ENCODE assay signal across 8 mouse cellular contexts in genomic region chr2:127008469-127008998, GRCm38 (mm10). TPM values are rescaled to one million over a fixed set of nuclear protein-coding genes. Genes with fewer than 3 reads are reported as not detected.
DNase-seq lines count a peak whose midpoint lies in the region; ATAC-seq lines count a peak whose summit lies in the region.

Gene Ap4e1 (plus strand): TSS chr2:127008717.

- peaks cover 23% of the 10 kb centered on the region for H3K36me3 ChIP-seq in heart, embryonic 14.5 days (ENCODE audit: control insufficient read depth, insufficient read depth, low read length)
- H3K36me3 ChIP-seq in liver, embryonic 13.5 days = peaks cover 12% of the 10 kb centered on the region
- peaks cover 4% of the 10 kb centered on the region; the same call in 1 of the 2 replicates for H3K36me3 ChIP-seq in stomach, embryonic 16.5 days (ENCODE audit: control insufficient read depth, insufficient read depth, low read length)

- H3K4me2 ChIP-seq in heart, embryonic 14.5 days (ENCODE audit: low read length) = peak within 1 kb of the TSS; percentile 80
- H3K4me2 ChIP-seq in liver, embryonic 13.5 days = peak within 1 kb of the TSS; percentile 83
- H3K4me2 ChIP-seq in stomach, embryonic 16.5 days (ENCODE audit: low read depth, low read length) = peak within 1 kb of the TSS; percentile 70

- H3K27ac ChIP-seq in brown adipose tissue, adult 24 weeks (replicated peaks; ENCODE audit: low read depth, low read length) = 0 out of 2 replicates have a peak within 1 kb of the TSS, but pooled peaks have one; percentile 54
- H3K27ac ChIP-seq in heart, embryonic 14.5 days (replicated peaks in 1 of 2; ENCODE audit: control insufficient read depth in 1 of 2, insufficient read depth in 1 of 2, low read depth in 2 of 2, low read length in 2 of 2) = peak within 1 kb of the TSS; percentile 43 to 68
- peak within 1 kb of the TSS; percentile 80 for H3K27ac ChIP-seq in liver, embryonic 13.5 days
- peak within 1 kb of the TSS; percentile 73; the same call in 1 of the 2 replicates for H3K27ac ChIP-seq in stomach, embryonic 16.5 days (ENCODE audit: low read length)

- H3K9ac ChIP-seq in heart, embryonic 14.5 days (ENCODE audit: low read length) = peak within 1 kb of the TSS; percentile 92
- H3K9ac ChIP-seq in liver, embryonic 13.5 days = peak within 1 kb of the TSS; percentile 86
- H3K9ac ChIP-seq in stomach, embryonic 16.5 days (ENCODE audit: low read length) = peak within 1 kb of the TSS; percentile 83

- WGBS in heart, embryonic 14.5 days = under 1% methylated on average over 40 of the region's 40 CpGs
- under 1% methylated on average over 40 of the region's 40 CpGs for WGBS in liver, embryonic 13.5 days (ENCODE audit: insufficient replicate concordance)
- WGBS in stomach, embryonic 16.5 days = under 1% methylated on average over 40 of the region's 40 CpGs

- H3K4me1 ChIP-seq in brown adipose tissue, adult 24 weeks (ENCODE audit: control insufficient read depth, insufficient read depth, insufficient read length, low read length) = peaks cover 3% of the 10 kb centered on the region
- peaks cover 0 to 9% of the 10 kb centered on the region in 2 experiments; a peak in 1 of 4 replicates for H3K4me1 ChIP-seq in heart, embryonic 14.5 days (ENCODE audit: control insufficient read depth in 2 of 2, insufficient read depth in 2 of 2, low read length in 2 of 2)
- peaks cover 26% of the 10 kb centered on the region for H3K4me1 ChIP-seq in liver, embryonic 13.5 days (replicated peaks)
- peaks cover 13% of the 10 kb centered on the region for H3K4me1 ChIP-seq in stomach, embryonic 16.5 days (ENCODE audit: control insufficient read depth, insufficient read depth, low read length)

- peak; percentile 76 for ATAC-seq in heart, embryonic 14.5 days (ENCODE audit: insufficient number of reproducible peaks, insufficient read depth, low FRiP score, low read depth)
- ATAC-seq in liver, embryonic 13.5 days (ENCODE audit: low read depth) = peak; percentile 87
- ATAC-seq in stomach, embryonic 16.5 days (ENCODE audit: insufficient read depth, low FRiP score) = peak; percentile 90

- no peaks in the 10 kb centered on the region for H3K27me3 ChIP-seq in heart, embryonic 14.5 days (ENCODE audit: control insufficient read depth, insufficient read depth, low read length)
- H3K27me3 ChIP-seq in liver, embryonic 13.5 days = no peaks in the 10 kb centered on the region
- H3K27me3 ChIP-seq in stomach, embryonic 16.5 days (ENCODE audit: control insufficient read depth, insufficient read depth, low read length) = no peaks in the 10 kb centered on the region

- DNase-seq in CD4-positive, CD25-positive, alpha-beta regulatory T cell, adult 2 months (ENCODE audit: low read depth, low spot score) = peak; percentile 94
- DNase-seq in fat pad, adult 2 months (ENCODE audit: extremely low read depth, low read depth, low spot score) = peak; percentile 49
- DNase-seq in kidney, postnatal 14 days = peak; percentile 93
- DNase-seq in liver, embryonic 13.5 days = peak; percentile 90
- peak; percentile 99 for DNase-seq in neural tube, embryonic 10.5 days (ENCODE audit: extremely low spot score, low spot score)

- peak within 1 kb of the TSS; percentile 72 for H3K4me3 ChIP-seq in brown adipose tissue, adult 24 weeks (ENCODE audit: insufficient read depth, low read depth, low read length)
- H3K4me3 ChIP-seq in heart, embryonic 14.5 days (ENCODE audit: control insufficient read depth in 1 of 2, insufficient read depth in 1 of 2, low read depth in 1 of 2, low read length in 2 of 2) = peak within 1 kb of the TSS; percentile 66 to 90
- H3K4me3 ChIP-seq in liver, embryonic 13.5 days (replicated peaks) = peak within 1 kb of the TSS; percentile 88
- peak within 1 kb of the TSS; percentile 79 for H3K4me3 ChIP-seq in stomach, embryonic 16.5 days (replicated peaks; ENCODE audit: low read length)

- no peaks in the 10 kb centered on the region for H3K9me3 ChIP-seq in heart, embryonic 14.5 days (ENCODE audit: control insufficient read depth, low read length)
- H3K9me3 ChIP-seq in liver, embryonic 13.5 days (replicated peaks) = no peaks in the 10 kb centered on the region
- H3K9me3 ChIP-seq in stomach, embryonic 16.5 days (replicated peaks; ENCODE audit: control insufficient read depth, low read length) = no peaks in the 10 kb centered on the region

RNA-seq across cellular contexts. Expression of gene Ap4e1, which starts in this region (rescaled TPM):
- 3.4 and 5.2 TPM in 2 replicates for polyA plus RNA-seq in brown adipose tissue, adult 24 weeks (2012; ENCODE audit: insufficient read depth, insufficient read length, missing spikeins)
- polyA plus RNA-seq in heart, embryonic 14.5 days (2014; fragmentation: Nextera tagmentation; extraction: Ambion mirVana) = 8.7 and 9.1 TPM in 2 replicates
- polyA plus RNA-seq in liver, embryonic 13.5 days (2015; fragmentation: Nextera tagmentation; extraction: Ambion mirVana) = 5.0 and 7.0 TPM in 2 replicates
- polyA plus RNA-seq in stomach, embryonic 16.5 days (2015; fragmentation: Nextera tagmentation; extraction: Ambion mirVana) = 9.9 and 12.7 TPM in 2 replicates

Comparison
In these comparisons a context has a peak if more than half of its experiments do, and no peak if none do; other contexts are left out.
1. Peak in every context shown above with its lines: DNase-seq, ATAC-seq, H3K4me3 ChIP-seq and H3K27ac ChIP-seq.
2. DNase-seq: peak in every context shown above with its lines; median percentile 99 in neural tube, embryonic 10.5 days; 94 in CD4-positive, CD25-positive, alpha-beta regulatory T cell, adult 2 months; 93 in kidney, postnatal 14 days; 90 in liver, embryonic 13.5 days; 49 in fat pad, adult 2 months.